Mouse (Mus musculus) spleen, postnatal 10 days (tissue): ENCODE measurements at regions not wholly inside any gene's neighbourhood (a gene's known extent, or its start where the extent isn't known, plus 50 kb on each side); places are given as distances from the start of the nearest gene placed in this dataset.
A peak's percentile ranks its signal among the peaks of the same experiment; 100 is the strongest.

Experiments used
- DNase-seq, 2 experiments: peaks; one replicate each; pipeline ENCODE4 v3.0.0; 2021 to 2022; ENCODE audit warnings: low spot score in 2 of 2

GRCm38 (mm10) chr1:125488915-125489730 lies 53.6 kb upstream of the Actr3 start:
- DNase-seq, result no peak

GRCm38 (mm10) chr1:125491014-125491413 lies 55.5 kb upstream of the Actr3 start:
- no peak for DNase-seq

- DNase-seq, result no peak
These were observed 59.1 kb upstream of the Actr3 start for GRCm38 (mm10) chr1:125494598-125494997.

GRCm38 (mm10) chr1:125495320-125496083 lies 60.0 kb upstream of the Actr3 start:
- DNase-seq, result no peak

- no peak for DNase-seq
These were observed 61.5 kb upstream of the Actr3 start for GRCm38 (mm10) chr1:125497006-125497405.

- no peak for DNase-seq
These were observed 58.4 kb upstream of the Slc35f5 start for GRCm38 (mm10) chr1:125501964-125502517.

GRCm38 (mm10) chr1:125503878-125504277 lies 56.5 kb upstream of the Slc35f5 start:
- DNase-seq, result no peak

GRCm38 (mm10) chr1:125507786-125508514 lies 52.4 kb upstream of the Slc35f5 start:
- no peak for DNase-seq

GRCm38 (mm10) chr1:125508594-125509257 lies 51.7 kb upstream of the Slc35f5 start:
- peak in 1 of 2 experiments; percentile 15 for DNase-seq
